Mouse (Mus musculus): Measurements from ENCODE around the gene Atg7. TPM values are rescaled to one million over a fixed set of nuclear protein-coding genes. Genes with fewer than 3 reads are reported as not detected.

Gene Atg7
- total and polyA plus RNA-seq, 3 experiments: 11.1 to 15.7 (median 14.8) TPM

- H3K36me3 ChIP-seq (replicated peaks in 1 of 2; ENCODE audit: control insufficient read depth in 1 of 2, insufficient read depth in 1 of 2, low read length in 1 of 2): no peaks in the 10 kb centered on the region
- H3K27me3 ChIP-seq (replicated peaks): no peaks in the 10 kb centered on the region
- H3K4me2 ChIP-seq (ENCODE audit: insufficient read depth, low read depth, poor library complexity, severe bottlenecking): no peak overlapping the region
- TF ChIP-seq ZC3H11A (IDR thresholded peaks at IDR 0.05; ENCODE audit: low read depth, low read length) (no peak), BHLHE40 (IDR thresholded peaks at IDR 0.05; ENCODE audit: low read depth, low read length) (no peak), NELFE (IDR thresholded peaks at IDR 0.05; ENCODE audit: low read depth, low read length) (no peak), ZNF384 (IDR thresholded peaks at IDR 0.05; ENCODE audit: low read depth, low read length) (no peak), MAX (IDR thresholded peaks at IDR 0.05; ENCODE audit: low read length) (no peak), MYC (IDR thresholded peaks at IDR 0.05; ENCODE audit: low read depth, low read length) (no peak), KAT2A (IDR thresholded peaks at IDR 0.05; ENCODE audit: insufficient replicate concordance, low read length) (no peak), IRF4 (IDR thresholded peaks at IDR 0.05; ENCODE audit: low read depth, low read length) (no peak)
- dilution Hi-C loops (cut with MboI; ENCODE audit: extremely low pct_ligation_motif_present, extremely low pct_unique_long_range_greater_than_20kb, low sequenced_read_pairs): no loop called here
- H3K27ac ChIP-seq (ENCODE audit: insufficient read depth, low read depth): no peak overlapping the region
- no peak for DNase-seq (ENCODE audit: extremely low read depth)
- peaks cover 3% of the 10 kb centered on the region for H3K9me3 ChIP-seq (replicated peaks; ENCODE audit: low read length)
- peaks cover 3 to 51% of the 10 kb centered on the region in 2 experiments; a peak in 3 of 4 replicates for H3K4me1 ChIP-seq (ENCODE audit: control insufficient read depth in 1 of 2, insufficient read depth in 2 of 2)
- no peak overlapping the region for H3K4me3 ChIP-seq (replicated peaks in 1 of 3; ENCODE audit: low read depth in 2 of 3, low read length in 2 of 3, poor library complexity in 1 of 3)
- no peak overlapping the region for H3K9ac ChIP-seq (ENCODE audit: insufficient read depth, low read depth)
- no peaks in the 10 kb centered on the region for H3K79me2 ChIP-seq (replicated peaks; ENCODE audit: control insufficient read depth, extremely low read depth, insufficient read depth, poor library complexity, severe bottlenecking)
- in situ Hi-C loops (cut with MboI; ENCODE audit: low pct_ligation_motif_present, low pct_unique_long_range_greater_than_20kb, low sequenced_read_pairs): no loop called here
Measured at GRCm38 (mm10) chr6:114833058-114833685, 190.3 kb downstream of the Atg7 start.

GRCm38 (mm10) chr6:114833791-114834346, 191.0 kb downstream of the Atg7 start:
- no peak for DNase-seq (ENCODE audit: extremely low read depth)
- in situ Hi-C loops (cut with MboI; ENCODE audit: low pct_ligation_motif_present, low pct_unique_long_range_greater_than_20kb, low sequenced_read_pairs): no loop called here
- H3K27me3 ChIP-seq (replicated peaks): no peaks in the 10 kb centered on the region
- H3K9me3 ChIP-seq (replicated peaks; ENCODE audit: low read length): peaks cover 8% of the 10 kb centered on the region
- H3K4me1 ChIP-seq (ENCODE audit: control insufficient read depth in 1 of 2, insufficient read depth in 2 of 2): peaks cover 3 to 51% of the 10 kb centered on the region in 2 experiments; a peak in 3 of 4 replicates
- no peak overlapping the region for H3K4me2 ChIP-seq (ENCODE audit: insufficient read depth, low read depth, poor library complexity, severe bottlenecking)
- dilution Hi-C loops (cut with MboI; ENCODE audit: extremely low pct_ligation_motif_present, extremely low pct_unique_long_range_greater_than_20kb, low sequenced_read_pairs): no loop called here
- H3K36me3 ChIP-seq (replicated peaks in 1 of 2; ENCODE audit: control insufficient read depth in 1 of 2, insufficient read depth in 1 of 2, low read length in 1 of 2): peaks cover 0 to 3% of the 10 kb centered on the region in 2 experiments
- no peak overlapping the region for H3K4me3 ChIP-seq (replicated peaks in 1 of 3; ENCODE audit: low read depth in 2 of 3, low read length in 2 of 3, poor library complexity in 1 of 3)
- TF ChIP-seq USF1 (IDR thresholded peaks at IDR 0.05; ENCODE audit: low read depth, low read length) (no peak), SIN3A (IDR thresholded peaks at IDR 0.05; ENCODE audit: low read length) (no peak), ELF1 (IDR thresholded peaks at IDR 0.05; ENCODE audit: low read depth, low read length) (no peak), GABPA (IDR thresholded peaks at IDR 0.05; ENCODE audit: insufficient replicate concordance, low read depth, low read length) (no peak), MEF2A (IDR thresholded peaks at IDR 0.05; ENCODE audit: borderline replicate concordance, low read depth, low read length) (no peak), PAX5 (IDR thresholded peaks at IDR 0.05; ENCODE audit: low read length) (no peak), MAFK (IDR thresholded peaks at IDR 0.05; ENCODE audit: insufficient replicate concordance, low read length) (no peak), EP300 (IDR thresholded peaks at IDR 0.05; ENCODE audit: low read length) (no peak), ZC3H11A (IDR thresholded peaks at IDR 0.05; ENCODE audit: low read depth, low read length) (no peak), RAD21 (IDR thresholded peaks at IDR 0.05; ENCODE audit: low read depth, low read length) (no peak), E2F4 (IDR thresholded peaks at IDR 0.05; ENCODE audit: insufficient replicate concordance, low read depth, low read length) (no peak)
- H3K27ac ChIP-seq (ENCODE audit: insufficient read depth, low read depth): no peak overlapping the region
- no peak overlapping the region for H3K9ac ChIP-seq (ENCODE audit: insufficient read depth, low read depth)
- H3K79me2 ChIP-seq (replicated peaks; ENCODE audit: control insufficient read depth, extremely low read depth, insufficient read depth, poor library complexity, severe bottlenecking): no peaks in the 10 kb centered on the region
